Mouse (Mus musculus): ENCODE measurements at regions not wholly inside any gene's neighbourhood (a gene's known extent, or its start where the extent isn't known, plus 50 kb on each side); places are given as distances from the start of the nearest gene placed in this dataset.

DNA sequence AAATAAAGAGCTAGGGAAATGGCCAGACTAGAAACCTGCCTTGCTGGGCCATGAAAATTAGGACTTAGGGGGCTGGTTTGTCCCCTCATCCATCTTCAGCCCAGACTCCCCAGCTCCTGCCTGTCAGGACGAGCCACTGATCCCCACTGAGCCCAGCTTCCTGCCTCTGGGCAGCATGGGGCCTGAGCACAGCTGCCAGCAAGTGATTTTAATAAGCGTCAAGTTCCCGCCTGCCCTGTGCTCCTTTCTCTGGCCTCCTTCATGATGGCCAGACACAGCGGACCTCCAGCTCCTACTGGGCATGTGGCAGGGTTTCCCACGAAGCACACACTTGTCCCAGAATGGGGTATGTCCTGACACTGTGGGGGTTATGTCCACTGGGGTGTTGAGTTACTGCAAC, 139.1 kb upstream of the Irx3 start:
- DNase-seq, result no peak

DNA sequence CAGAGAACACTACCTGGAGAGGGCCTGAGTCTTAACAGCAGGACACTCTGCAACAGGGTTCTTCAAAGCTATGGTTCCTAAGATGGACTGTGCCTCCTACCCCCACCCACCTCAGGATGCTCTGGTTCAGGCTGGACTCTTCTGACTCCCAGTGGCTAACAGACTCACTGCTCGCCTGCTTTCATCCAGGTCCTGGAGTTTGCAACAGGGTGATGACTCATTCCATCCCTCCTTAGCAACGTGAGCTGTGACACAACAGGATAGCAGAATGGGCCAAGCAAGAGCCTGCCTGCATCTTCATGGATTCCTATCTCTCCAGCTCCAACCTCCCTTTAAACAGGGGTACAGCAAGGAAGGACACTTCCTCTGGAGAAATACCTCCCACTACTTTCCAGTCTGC, 135.4 kb upstream of the Irx3 start:
- DNase-seq, result no peak

DNA sequence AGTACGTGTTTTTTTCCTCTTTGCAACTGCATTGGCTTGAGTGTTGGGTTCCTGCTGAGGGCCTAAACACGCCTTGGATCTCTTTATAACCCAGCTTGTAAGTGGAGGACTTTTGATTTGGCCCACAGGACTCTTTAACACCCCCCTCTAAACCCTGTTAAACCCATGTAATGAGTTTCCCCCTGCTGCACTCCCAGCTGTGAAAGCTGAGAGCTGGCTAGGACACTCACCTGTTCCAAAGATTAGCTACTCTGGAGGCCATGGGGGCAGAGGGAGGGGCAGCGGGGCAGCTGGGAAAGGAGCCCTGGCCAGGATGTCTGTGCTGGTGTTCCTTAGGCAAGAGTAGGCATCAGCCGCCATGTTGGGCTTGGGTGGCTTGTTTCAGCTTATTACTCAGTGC, 128.7 kb upstream of the Irx3 start:
- DNase-seq, result no peak

DNA sequence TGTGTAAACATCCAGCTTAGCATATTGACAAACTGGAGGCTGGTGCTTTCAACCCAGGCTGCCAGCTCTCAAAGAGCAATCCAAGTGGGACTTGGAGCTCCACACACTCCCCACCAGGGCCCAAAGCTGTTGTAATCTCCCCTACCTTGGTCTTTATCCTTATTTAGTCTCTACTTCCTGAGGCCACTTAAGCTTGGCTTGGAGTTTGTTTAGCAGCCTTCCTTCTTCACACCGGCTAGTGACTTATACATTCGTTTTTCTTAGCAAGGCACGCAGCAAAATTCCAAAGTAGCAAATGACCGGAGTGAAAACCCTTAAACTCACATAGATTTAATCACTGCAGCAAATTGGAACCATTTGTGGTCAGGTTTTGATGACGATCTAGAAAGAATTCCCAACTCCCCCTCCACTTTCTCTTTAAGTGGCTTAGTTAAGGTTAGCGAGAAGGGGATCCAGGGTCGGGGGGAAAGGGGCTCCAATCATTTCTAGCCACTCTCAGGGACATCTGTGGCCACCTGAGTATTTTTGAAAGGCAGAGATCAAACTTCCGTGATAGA, 124.2 kb upstream of the Irx3 start:
- no peak for DNase-seq

DNA sequence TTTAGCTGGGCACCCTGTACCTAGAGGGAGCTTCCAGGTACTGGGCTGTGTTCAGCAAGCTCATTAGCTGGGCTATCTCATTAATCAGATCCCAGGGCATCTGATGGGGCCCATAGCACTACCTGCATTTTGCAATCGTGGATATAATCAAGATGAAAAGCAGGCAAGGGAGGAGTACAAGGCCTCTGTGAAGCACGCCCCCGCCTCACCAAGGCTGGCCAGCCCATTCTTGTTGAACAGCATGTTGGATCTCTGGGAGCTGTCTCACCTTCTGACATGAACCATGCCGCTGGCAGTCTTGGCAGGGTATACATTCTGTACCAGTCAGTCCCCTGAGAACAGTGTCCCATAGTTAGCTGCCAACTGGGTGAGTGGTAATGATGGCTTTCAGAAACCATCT, 122.3 kb upstream of the Irx3 start:
- no peak for DNase-seq

DNA sequence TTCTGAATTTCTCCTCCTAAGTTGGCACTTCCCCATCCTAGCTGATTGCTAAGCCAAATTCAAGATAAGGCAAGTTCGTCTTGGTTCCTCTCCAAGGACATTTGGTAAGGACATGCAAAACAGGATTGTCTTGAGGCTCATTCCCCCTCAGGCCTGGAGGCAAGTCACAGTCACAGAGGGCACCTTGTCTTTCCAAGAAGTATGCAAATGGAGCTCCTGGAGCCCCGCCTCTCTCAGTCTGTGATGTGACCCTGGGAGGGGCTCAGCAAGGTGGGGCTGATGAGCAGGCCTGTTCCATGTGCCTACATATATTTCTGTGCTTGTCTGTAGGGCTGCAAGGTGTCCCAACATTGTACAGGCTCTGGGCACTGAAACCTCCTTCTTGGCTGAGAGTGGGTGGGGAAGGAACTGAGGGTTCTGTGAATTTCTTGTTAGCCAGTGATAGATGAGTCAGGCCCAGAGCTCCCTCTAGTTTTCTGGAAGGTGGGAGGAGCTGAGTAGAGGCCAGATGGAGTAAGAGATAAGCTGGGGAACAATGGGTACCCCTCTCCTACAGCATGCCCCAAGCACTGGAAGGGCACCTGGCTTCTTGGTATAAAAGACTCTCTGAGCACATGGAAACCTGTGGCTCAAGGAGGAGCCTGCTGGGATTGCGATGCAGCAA, 120.5 kb upstream of the Irx3 start:
- no peak for DNase-seq

DNA sequence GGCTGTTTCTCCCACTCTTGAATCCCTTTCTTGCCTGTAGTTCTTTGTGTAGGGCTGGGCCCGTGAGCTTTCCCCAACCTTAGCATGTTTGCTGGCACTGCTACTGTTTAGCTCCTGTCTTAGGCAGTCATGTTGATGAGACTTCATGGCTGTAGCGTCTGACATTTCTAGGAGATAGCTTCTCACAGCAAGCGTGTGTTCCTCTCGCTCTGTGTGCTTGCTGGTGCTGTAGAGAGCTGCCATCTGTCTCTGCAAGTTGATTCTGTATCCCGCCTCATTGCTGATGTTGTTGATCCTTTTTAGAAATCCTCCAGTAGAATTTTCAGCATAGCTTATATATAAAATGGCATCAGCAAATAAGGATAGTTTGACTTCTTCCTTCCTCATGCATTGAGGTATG, 116.0 kb upstream of the Irx3 start:
- no peak for DNase-seq

DNA sequence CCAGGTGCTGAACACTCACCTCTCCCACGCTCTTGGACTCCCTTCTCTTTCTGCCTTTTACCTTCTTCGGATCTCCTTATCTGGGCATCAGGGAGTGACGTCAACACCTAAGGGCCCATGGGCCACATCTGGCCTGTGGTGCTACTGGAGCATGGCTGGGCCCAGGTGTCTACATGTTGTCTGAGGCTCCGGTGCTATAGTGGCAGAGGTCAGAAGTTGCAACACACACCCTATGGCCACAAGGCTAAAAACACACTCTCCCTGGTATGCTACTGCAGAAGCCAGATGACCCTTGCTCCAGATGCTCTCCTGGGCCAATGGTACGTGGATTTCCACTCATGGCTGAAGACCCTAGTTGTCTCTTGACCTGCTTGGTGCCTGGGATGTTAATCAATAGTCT, 112.1 kb upstream of the Irx3 start:
- DNase-seq, result no peak

DNA sequence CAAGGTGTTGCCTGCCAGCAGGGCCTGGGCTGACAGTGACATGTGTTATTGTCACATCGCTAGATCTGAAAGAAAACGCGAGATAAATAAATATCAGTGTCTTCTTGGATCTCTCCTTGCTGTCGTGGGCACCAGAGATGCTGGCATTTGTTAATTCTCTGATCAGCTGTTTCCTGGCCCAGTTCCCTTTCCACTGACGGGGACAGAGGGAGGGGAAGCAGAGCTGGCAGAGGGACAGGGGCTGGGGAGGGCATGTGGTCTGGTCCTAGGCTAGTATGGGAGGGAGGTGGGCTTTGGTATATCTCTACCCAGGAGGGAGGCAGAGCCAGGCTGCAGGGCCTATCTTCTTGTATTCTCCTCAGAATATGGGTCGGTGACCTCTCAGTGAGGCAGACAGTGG, 111.3 kb upstream of the Irx3 start:
- no peak for DNase-seq

DNA sequence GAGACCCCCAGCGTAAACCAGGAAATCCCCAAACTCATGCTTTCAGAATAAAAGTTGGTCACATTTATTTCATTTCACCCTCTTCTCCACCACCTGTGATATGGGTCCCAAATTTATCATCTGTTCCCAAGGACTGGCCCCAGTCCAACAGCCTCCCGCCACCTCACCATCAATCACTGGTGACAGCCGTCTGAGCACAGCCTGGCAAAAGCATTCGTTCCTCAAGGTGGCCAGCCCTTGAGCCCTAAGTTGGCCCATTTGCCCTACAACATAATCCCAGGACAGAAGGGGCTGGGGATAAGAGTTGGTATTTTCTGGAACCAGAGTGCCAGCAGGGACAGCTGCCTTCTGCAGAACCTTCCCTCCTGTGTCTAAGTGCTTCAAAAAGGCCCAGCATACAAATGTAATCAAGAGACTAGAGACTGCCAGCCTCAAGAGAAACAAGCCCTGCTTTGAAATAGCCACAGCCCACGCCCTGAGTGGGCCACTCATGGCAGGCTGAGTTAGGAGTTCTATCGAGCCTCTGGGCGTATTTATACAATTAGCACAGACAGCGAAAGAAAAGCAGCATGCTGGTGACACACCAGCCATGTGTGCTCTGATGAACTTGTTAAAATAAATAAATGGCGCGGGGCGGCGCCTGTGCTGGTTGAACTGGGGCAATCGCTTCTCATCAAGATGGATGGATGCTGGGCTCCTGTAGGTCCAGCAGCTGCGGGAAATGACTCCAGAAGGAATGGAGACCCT, 107.9 kb upstream of the Irx3 start:
- no peak for DNase-seq

DNA sequence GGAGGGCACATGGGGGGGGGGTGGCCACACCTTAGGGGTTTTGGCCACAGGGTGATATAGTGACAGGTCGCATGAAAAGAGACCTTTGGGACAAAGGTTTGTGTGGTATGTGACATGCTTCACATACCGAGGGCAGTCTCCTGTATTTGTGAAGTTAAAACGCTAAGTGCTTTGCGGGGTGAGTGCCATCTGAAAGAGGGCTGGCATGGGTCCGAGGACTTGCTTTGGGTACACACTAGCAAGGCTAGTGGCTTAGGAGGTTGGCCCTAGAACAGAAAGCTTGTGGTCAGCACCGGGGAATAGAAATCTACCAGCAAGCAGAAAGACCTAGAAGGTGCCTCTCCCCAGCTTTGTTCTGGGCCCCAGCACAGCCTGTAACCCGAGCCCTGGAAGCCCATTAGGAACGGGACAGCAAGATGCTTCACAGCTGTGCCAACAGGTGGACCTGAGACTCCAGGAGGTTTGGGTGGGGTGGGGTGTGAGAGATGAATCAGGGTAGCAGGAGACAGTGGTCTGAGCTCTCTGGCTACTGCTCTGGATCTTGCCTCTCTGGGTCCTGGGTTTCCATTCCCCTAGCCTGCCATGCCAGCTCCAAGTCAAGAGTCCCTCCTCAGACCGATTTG, 107.0 kb upstream of the Irx3 start:
- no peak for DNase-seq

DNA sequence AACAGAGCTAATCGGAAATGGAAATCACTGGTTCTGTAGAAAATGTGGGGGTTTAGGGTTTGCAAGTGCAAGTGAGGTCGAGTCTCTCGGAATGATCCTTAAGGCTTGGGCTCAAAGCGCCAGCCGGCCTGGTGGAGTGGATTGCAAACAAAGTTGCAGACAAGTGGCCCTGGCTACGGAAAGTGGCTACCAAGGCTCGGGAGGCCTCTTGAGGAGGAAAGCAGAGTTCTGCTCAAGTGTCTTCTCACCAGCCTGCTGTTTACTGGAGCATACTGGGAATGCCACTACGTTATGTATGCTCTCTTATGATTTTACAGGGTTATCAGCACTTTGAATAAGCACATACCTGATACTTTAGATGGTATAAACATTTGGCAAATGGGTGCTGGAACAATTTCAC, 105.3 kb upstream of the Irx3 start:
- no peak for DNase-seq

DNA sequence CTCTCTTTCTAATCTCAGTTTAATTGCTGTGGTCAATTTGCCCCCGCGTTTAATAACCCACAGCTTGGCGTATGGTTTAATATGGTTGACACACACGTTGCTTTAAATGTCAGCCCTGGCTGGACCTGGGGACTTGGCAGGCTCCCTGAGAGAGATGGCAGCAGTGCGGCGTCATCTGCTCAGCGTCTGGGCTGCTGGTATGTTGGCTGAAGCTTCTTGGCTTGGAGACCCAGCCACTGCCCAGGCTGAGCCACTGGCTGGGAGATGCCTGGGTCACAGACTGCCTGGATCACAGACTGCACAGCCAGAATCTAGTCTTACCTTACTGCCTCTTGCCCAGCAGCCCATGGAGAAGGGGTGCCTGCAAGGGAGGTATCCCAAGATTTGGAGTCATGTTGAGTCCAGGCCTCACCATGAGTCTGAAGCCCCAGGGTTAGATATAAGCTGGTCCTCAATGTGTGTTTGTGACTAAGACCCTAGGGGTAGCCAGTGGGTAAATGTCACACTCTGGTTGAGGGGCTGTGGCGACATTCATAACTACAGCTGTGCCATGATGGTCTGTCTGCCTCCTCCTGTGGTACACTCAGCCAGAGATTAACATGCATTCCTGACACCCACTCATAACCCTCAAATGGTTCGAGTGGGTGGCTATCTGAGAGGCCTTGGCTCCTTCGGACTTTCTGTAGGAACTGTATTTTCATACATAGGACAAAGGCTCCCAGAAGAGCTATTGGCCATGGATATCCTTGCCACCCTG, 99.8 kb upstream of the Irx3 start:
- DNase-seq, result no peak

DNA sequence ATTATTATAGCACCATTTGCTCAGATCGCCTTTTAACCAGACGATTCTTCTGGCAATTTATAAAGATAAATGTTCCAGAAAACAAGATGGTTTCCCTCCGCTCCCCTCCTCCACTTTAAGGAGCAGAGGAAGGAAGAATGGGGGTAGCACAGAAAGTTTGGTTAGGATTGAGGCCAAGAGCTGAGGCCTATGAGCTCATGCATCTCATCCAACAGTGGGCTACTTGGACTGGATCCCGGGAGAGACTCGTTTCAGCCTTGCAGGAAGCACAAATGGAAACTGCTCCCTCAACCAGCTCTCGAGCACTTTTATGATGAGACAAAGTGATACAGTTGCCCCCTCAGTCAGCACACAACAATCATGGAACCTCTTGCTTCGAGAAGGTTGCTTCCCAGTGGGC, 97.9 kb upstream of the Irx3 start:
- DNase-seq, result no peak

DNA sequence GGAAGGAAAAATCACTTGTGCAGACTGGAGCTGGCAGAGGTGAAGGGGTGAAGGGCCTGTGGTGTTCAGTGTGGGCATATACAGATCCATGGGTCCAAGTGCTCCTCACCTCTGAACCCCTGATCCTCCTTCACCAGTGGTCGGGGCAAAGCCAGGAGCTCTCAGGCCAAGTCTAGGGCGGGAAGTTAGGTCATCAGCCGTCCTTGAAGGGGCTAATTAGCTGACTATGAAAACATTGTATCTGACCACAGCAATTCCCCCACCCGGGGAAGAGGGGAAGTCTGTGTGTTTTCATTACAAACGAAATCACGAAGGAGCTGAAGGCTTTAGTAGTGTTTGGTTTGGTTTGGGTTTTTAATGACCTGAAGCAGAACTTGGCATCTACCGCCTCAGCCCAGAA, 95.5 kb upstream of the Irx3 start:
- DNase-seq, result no peak

DNA sequence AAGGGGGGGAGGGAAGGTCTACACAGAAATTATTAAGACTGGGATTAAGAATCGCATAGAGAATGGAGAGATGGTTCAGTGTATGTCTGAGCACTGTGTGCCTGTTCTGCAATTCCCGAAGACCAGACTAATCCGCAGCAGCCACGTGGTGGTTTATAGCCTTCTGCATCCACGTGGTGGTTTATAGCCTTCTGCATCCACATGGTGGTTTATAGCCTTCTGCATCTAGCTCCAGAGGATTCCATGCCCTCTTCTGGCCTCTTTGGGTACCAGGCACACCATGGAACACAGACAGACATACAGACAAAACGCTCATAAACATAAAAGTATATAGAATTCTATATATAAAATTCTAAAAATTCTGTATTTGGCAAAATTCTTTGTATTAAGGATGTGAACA, 94.1 kb upstream of the Irx3 start:
- DNase-seq, result no peak

DNA sequence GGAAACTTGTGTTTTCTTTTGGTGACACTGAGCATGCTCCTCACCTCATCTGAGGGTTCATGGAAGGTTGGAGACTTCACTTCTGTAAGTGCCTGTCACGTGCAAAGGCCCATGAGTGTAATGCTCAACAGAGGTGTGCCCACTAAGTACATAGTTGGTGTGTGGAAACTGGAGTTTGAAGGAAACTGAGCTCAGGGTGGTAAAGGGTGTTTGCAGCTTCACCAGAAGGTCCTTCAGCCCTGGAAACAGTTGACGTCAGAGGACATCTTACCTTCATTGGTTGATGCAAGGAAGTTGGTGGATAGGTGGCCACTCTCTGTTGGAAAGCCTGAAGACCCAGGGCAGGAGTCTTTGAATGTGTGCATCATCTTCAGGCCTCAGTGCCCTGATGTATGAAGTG, 83.0 kb upstream of the Irx3 start:
- DNase-seq, result no peak

DNA sequence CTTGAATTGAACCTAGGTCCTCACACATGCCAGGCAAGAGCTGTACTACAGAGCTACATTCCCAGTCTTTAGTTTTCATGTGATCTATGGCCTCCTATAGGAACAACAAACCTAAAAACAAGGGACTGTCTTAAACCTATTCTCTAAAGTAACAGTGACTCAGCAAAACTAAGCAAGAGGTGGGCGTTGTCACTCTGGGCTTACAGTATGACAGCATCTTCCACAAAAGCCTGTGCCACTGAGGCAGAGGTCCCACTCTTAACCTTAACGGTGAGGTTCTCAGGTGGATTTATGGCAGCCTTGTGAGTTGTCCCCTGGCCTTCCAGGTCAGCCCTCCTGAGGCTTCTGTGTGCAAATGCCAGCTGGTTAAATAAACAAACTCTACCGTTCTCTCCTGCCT, 82.5 kb upstream of the Irx3 start:
- DNase-seq, result no peak

DNA sequence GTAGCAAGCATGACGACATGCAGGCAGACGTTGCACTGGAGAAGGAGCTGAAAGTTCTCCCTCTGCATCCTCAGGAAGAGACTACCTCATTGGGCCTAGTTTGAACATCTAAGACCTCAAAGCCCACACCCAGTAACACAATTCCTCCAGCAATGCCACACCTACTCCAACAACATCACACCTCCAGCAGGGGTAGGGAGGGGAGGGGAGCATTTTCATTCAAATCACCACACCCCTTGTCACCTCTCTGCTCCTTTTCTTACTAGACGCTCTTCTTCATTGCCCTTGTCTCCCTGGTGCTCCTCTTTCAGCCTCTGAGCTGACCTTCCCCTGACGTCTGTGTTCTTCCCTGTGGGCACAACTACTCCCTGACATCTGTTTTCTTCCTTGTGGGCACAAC, 81.1 kb upstream of the Irx3 start:
- no peak for DNase-seq

DNA sequence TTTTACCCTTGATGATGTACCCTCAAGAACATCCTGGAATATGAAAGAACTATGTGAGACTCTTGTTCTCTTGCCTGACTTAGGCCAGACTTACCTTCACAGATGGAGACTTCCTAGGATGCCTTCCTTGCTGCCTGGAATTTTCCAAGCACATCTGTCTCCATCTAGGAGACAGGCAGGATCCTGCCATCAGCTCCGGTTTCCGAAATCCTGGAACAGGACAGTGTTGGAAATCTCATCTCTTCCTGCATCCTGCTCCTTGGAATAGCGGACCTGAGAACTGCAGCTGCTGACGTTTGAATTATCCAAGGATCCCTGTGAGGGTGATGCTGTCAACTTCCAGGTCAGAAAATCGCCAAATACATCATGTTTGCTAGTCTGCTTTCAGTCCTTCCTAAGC, 77.0 kb upstream of the Irx3 start:
- no peak for DNase-seq

DNA sequence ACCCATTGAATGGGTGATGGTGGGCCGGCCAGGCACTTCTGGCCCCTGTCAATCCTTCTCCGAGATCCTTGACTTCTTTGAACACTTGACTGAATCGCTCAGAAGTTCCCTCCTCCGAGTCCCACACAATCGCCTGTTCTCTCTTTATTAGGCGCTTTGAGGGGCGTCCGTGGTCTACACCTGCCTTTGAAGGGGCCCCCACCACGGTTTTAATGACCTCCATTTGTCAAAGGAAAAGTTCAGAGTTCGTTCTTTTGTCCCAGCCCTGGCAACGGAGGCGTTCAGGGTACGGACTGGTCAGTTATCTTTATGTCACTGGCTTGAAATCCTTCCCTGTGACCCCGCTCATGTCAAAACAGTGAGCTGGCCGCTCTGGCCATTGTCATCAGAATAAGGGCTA, 74.3 kb upstream of the Irx3 start:
- DNase-seq, result no peak

DNA sequence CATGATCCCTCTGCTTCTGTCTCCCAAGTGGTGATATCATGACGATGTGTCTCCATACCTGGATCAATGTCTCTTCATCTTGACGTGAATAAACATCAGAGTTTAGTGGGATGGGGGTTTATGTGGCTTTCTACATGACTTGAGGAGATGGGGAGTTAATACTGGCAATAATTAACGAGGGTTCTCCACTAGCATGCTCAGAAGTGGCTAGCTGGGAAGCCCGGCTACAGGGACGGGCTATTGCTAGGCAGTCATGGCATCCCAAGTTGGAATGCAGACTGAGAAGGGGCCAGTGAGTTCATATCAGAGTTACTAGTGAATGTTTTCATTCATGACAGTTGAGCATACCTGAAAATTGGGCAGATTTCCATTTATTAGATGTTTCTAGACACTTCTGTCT, 71.4 kb upstream of the Irx3 start:
- DNase-seq, result no peak

Data from thymus, postnatal 36 days (tissue).